23 mouse cellular contexts compared by ENCODE assay signal in genomic region chr4:126509072-126509471, GRCm38 (mm10).
"Had no signal": no experiment of that assay in that cellular context is flagged by ENCODE, and none has a peak within 500 bp of the region (broad histone marks: within the 10 kb centered on the region; RNA-seq: fewer than 3 reads in every experiment).

No protein-coding gene starts in this region.

- H3K36me3 ChIP-seq: limb, embryonic 10.5 days; liver, embryonic 12.5 days; liver, embryonic 15.5 days had no signal

- ATAC-seq: liver, embryonic 12.5 days; midbrain, embryonic 13.5 days; midbrain, embryonic 16.5 days had no signal

- H3K4me2 ChIP-seq: limb, embryonic 13.5 days; liver, embryonic 12.5 days; liver, embryonic 15.5 days; lung, embryonic 15.5 days; midbrain, embryonic 13.5 days had no signal

- H3K9me3 ChIP-seq: limb, embryonic 10.5 days; limb, embryonic 13.5 days; liver, embryonic 12.5 days; liver, embryonic 15.5 days; lung, embryonic 15.5 days; megakaryocyte, embryonic 14.5 days; midbrain, embryonic 13.5 days had no signal

- H3K9ac ChIP-seq: limb, embryonic 13.5 days; liver, embryonic 12.5 days; liver, embryonic 15.5 days; lung, embryonic 15.5 days; midbrain, embryonic 13.5 days had no signal

- DNase-seq: layer of hippocampus, adult 9-11 months; liver; lung, adult 18-20 months; lung, postnatal 10 days; lung, postnatal 36 days; right cerebral cortex, adult 18-20 months; right cerebral cortex, postnatal 14 days; right cerebral cortex, postnatal 4 days; thymus, adult 2 months; thymus, postnatal 14 days; thymus, postnatal 4 days had no signal

- H3K27me3 ChIP-seq: limb, embryonic 13.5 days; liver, embryonic 12.5 days; liver, embryonic 15.5 days; lung, embryonic 15.5 days; midbrain, embryonic 13.5 days had no signal

- H3K4me3 ChIP-seq: layer of hippocampus, adult 2 months; limb, embryonic 10.5 days; limb, embryonic 13.5 days; liver, embryonic 12.5 days; liver, embryonic 15.5 days; lung, embryonic 15.5 days; megakaryocyte, embryonic 14.5 days; midbrain, embryonic 10.5 days; midbrain, embryonic 13.5 days; myocyte had no signal

- H3K4me1 ChIP-seq: limb, embryonic 10.5 days; limb, embryonic 13.5 days; liver, embryonic 15.5 days; megakaryocyte, embryonic 14.5 days; midbrain, embryonic 13.5 days had no signal

- H3K27ac ChIP-seq: kidney, postnatal 0 days; layer of hippocampus, adult 2 months; limb, embryonic 10.5 days; limb, embryonic 13.5 days; liver, embryonic 12.5 days; liver, embryonic 15.5 days; lung, embryonic 15.5 days; midbrain, embryonic 10.5 days; midbrain, embryonic 13.5 days had no signal
